Mouse (Mus musculus) hindbrain, embryonic 16.5 days (tissue): ENCODE results near the gene Vopp1. TPM values are rescaled to one million over a fixed set of nuclear protein-coding genes. Genes with fewer than 3 reads are reported as not detected.

Source experiments
- ATAC-seq: fragments of 200-750 bp; cut with Nextera tagmentation; 2 replicates; pipeline ENCODE4 v1.8.0; 2017; ENCODE audit warnings: moderate TSS enrichment, moderate library complexity
- H3K27ac ChIP-seq: fragments of 300-500 bp; sonication (generic); 2 replicates; pipeline ENCODE4 v1.5.1; 2014; ENCODE audit warnings: low read depth, mild to moderate bottlenecking, control low read depth, low read length, moderate library complexity
- H3K27me3 ChIP-seq: fragments of 300-500 bp; sonication (generic); replicated peaks from 2 replicates; pipeline ENCODE4 v1.6.1; 2014; ENCODE audit warnings: low read length; ENCODE audit not compliant: control insufficient read depth, insufficient read depth
- H3K36me3 ChIP-seq: fragments of 300-500 bp; sonication (generic); 2 replicates; pipeline ENCODE4 v1.6.1; 2014; ENCODE audit warnings: mild to moderate bottlenecking, low read length, moderate library complexity, mixed read lengths; ENCODE audit not compliant: control insufficient read depth, insufficient read depth
- H3K4me1 ChIP-seq: fragments of 300-500 bp; sonication (generic); 2 replicates; pipeline ENCODE4 v1.6.1; 2014; ENCODE audit warnings: low read depth, low read length; ENCODE audit not compliant: control insufficient read depth, insufficient read depth
- H3K4me2 ChIP-seq: fragments of 300-500 bp; sonication (generic); 2 replicates; pipeline ENCODE4 v1.6.1; 2014; ENCODE audit warnings: mild to moderate bottlenecking, low read length, control low read depth, moderate library complexity
- H3K4me3 ChIP-seq: fragments of 300-500 bp; sonication (generic); 2 replicates; pipeline ENCODE4 v1.5.1; 2014; ENCODE audit warnings: mild to moderate bottlenecking, low read length, control low read depth, moderate library complexity
- H3K9ac ChIP-seq: fragments of 300-500 bp; sonication (generic); 2 replicates; pipeline ENCODE4 v1.6.1; 2014; ENCODE audit warnings: low read depth, mild to moderate bottlenecking, control low read depth, low read length, moderate library complexity
- H3K9me3 ChIP-seq: fragments of 300-500 bp; sonication (generic); 2 replicates; pipeline ENCODE4 v1.6.1; 2014; ENCODE audit warnings: mild to moderate bottlenecking, low read length, moderate library complexity; ENCODE audit not compliant: control insufficient read depth
- WGBS: fragments of 180-500 bp; shearing (Covaris S2); extraction: QIAGEN DNeasy Blood & Tissue Kit; methylation state at CpG from one replicate; pipeline ENCODE4 v1.1.7; 2014; 5-methylcytosine and 5-hydroxymethylcytosine counted together
- polyA plus RNA-seq: library from polyadenylated mRNA; unstranded; fragments of >200 nt; fragmentation: Nextera tagmentation; extraction: Ambion mirVana; gene quantifications from 2 replicates; pipeline ENCODE4 v1.2.1, GENCODE M21; 2015

Vopp1 gene
- polyA plus RNA-seq, 1 experiment from 2014 or later: 218 TPM

DNA sequence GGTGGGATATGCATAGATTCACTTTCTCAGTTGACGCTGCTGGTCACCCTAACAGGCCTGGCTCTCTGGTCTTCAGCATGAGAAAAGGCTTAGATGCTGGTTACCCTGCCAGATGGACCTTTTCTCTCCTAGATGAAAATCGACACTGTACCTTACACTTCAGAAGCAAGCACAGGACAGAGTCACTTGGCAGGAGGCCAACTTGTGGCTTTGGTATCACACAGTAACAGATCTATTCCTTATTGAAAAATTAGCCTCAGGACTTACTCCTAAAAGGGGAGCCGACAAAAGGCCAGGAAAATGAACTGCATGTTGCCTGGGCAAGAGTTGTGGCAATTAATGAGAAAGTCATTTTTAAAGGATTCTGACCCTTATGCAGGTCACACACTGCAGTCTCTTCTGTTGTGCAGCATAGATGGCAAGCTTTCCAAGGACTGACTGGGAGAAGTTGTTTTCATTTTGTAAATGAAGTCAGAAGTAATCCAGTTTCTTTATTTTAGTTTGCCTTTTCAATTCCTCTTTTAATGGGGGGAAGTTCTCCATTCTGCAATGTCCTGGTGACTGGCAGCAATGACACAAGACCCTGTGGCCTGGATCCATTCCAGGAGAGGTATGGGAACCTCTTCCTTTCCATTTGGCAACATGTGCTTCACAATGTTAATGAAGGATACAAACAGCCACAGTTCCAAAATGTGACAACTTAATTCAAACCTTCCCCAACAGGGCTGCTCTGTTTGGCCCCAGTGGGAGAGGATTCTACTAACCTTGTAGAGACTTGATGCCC is 59.7 kb downstream of the Vopp1 start:
- Histone ChIP-seq H3K9me3 (no peaks in the 10 kb centered on the region), H3K4me2 (no peak overlapping the region), H3K4me1 (0 out of 2 replicates have a peak, but pooled peaks cover 3% of the 10 kb centered on the region), H3K9ac (no peak overlapping the region), H3K36me3 (peaks cover 6% of the 10 kb centered on the region; the same call in 1 of the 2 replicates), H3K4me3 (no peak overlapping the region), H3K27me3 (no peaks in the 10 kb centered on the region), H3K27ac (no peak overlapping the region)
- 51% methylated on average over 3 of the region's 3 CpGs for WGBS
- peak; percentile 58; the same call in 1 of the 2 replicates for ATAC-seq

DNA sequence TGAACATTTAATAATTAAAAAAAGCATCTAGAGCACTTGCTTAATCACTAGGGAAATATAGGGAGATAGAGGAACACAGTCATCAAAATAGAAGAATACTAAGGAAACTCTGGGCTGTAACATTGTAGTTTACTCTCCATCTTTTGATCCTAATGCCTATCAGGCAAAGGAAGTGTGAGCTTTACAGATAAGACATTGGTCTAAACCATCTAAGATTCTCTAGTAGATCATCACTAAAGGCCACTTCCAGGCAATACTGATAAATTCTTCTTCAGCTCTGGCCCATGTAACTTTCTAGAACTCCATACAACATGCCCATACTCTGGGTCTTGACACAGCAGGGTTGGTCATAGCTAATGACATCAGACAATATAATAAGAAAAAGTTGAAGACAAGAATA is 61.9 kb downstream of the Vopp1 start:
- H3K27me3 ChIP-seq: no peaks in the 10 kb centered on the region
- 0 out of 2 replicates have a peak, but pooled peaks cover 3% of the 10 kb centered on the region for H3K4me1 ChIP-seq
- no peak for ATAC-seq

DNA sequence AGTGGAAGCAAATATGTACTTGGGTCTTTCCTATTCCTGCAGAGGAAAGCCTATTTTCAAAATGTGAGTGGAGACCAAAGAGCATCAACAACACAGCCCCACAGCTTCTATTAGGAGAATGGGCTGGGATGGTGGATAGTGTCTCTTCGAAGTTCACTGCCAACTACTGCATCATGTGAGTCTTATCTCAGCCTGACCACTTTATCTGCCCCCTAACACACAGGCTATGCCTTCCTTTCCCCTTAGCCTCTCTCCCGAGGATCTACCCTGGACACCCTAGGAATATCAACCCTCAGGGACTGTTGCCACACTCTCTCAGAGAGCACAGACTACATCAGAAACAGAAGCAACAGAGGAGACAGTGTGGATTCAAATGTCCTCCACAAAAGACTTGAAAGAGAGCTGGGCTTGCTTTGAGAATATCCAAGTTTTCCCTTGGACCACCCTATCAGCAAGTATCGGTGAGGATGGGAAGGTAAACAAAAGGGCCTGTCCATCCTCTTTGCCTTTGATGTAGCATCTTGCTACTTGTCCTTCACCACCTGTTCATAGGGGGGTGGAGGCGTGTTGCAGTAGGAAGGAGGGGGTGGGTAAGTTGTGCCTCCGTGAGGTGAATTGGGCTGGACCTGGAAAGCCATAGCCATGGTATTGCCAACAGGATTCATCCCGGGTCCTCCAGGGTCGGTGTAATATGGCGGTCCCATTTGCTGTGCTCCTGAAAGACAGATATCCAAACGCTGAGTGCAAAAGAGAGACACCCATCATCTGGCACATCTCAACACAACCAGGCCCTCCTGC is 70.8 kb downstream of the Vopp1 start:
- no peak overlapping the region for H3K9ac ChIP-seq
- H3K4me2 ChIP-seq: no peak overlapping the region
- peaks cover 16% of the 10 kb centered on the region; the same call in 1 of the 2 replicates for H3K36me3 ChIP-seq
- 98% methylated on average over 9 of the region's 9 CpGs for WGBS
- no peak overlapping the region for H3K27ac ChIP-seq
- H3K27me3 ChIP-seq: no peaks in the 10 kb centered on the region
- H3K4me1 ChIP-seq: no peaks in the 10 kb centered on the region
- no peak for ATAC-seq
- H3K4me3 ChIP-seq: no peak overlapping the region
- H3K9me3 ChIP-seq: no peaks in the 10 kb centered on the region

More for the DNA sequence above, 61.9 kb downstream of the Vopp1 start:
- no peak overlapping the region for H3K4me2 ChIP-seq
- no peaks in the 10 kb centered on the region for H3K9me3 ChIP-seq
- H3K9ac ChIP-seq: no peak overlapping the region
- peaks cover 4% of the 10 kb centered on the region; the same call in 1 of the 2 replicates for H3K36me3 ChIP-seq
- no peak overlapping the region for H3K4me3 ChIP-seq
- H3K27ac ChIP-seq: no peak overlapping the region

DNA sequence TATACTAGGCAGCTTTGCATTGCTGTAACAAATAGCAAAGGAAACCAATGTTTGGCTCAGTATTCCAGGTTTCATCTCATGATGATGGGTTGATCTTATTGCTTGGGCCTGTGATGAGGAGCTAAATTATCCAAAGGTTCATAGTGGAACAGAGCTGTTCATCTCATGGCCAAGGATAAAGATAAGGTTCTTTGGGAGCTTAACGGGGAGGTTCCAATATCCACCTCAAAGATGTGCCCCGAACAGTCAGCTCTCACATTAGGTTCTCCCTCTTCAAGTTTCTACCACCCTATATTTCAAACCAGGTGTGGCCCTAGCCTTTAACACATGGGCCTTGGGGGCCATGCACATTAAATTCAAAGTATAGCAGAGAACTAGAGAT is 79.2 kb downstream of the Vopp1 start:
- H3K9ac ChIP-seq: no peak overlapping the region
- H3K9me3 ChIP-seq: no peaks in the 10 kb centered on the region
- no peak overlapping the region for H3K27ac ChIP-seq
- no peaks in the 10 kb centered on the region for H3K27me3 ChIP-seq
- H3K4me3 ChIP-seq: no peak overlapping the region
- ATAC-seq: no peak
- H3K4me2 ChIP-seq: no peak overlapping the region
- no peaks in the 10 kb centered on the region for H3K36me3 ChIP-seq
- 95% methylated on average over 2 of the region's 2 CpGs for WGBS
- no peaks in the 10 kb centered on the region for H3K4me1 ChIP-seq

DNA sequence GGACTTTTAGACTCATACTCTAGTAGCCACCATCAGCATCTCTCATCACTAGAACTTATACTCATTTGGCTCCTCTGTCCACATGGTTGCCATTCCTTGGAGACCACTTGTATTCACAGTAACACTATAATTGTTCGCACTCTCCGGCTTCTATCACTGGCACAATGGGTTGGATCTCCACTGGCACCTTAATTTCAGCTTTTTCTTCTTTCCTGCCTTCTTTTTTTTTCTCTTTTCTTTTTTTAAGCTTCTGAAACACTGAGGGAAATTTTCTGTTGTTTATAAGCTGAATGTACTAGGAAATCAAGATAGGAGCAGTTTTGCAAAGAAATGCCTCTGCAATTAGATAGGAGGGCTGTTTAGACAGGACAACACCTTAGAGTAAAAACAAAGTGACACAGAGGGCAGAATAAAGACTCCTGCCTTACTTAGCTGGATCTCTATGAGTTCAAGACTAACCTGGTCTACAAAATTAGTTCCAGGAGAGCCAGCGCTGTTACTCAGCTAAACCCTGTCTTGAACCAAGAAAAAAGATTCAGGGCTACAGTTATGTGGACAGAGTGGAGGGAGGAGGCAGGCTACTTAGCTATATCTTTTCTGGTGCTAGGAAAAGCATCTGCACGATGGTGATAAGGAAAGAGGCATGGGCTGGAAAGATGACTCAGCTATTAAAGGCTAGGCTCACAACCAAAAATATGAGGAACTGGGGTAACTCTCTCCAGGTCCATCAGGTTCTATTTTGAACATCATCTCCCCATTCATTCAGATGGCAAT is 79.8 kb downstream of the Vopp1 start:
- 94% methylated on average over 4 of the region's 4 CpGs for WGBS

DNA sequence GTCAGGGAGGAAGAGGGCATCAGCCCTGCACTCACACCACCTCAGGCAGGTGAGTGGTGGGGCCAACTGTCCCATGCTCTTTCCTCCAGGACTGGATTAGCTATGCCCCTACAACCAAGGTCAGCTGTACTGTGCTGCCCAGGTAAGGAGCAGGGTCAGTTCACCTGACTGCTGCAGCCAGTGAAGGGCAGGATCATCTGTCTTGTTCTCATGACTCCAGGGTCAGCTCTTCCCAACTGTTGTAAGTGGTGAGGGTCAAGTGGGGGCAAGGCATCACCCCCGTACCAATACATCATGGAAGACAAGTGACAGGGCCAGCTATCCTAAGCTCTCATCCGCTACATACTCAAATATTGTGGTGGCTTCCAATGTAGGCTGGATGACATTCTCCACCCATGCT is 80.8 kb downstream of the Vopp1 start:
- H3K4me2 ChIP-seq: no peak overlapping the region
- no peaks in the 10 kb centered on the region for H3K9me3 ChIP-seq
- no peak overlapping the region for H3K27ac ChIP-seq
- WGBS: 91% methylated on average over 2 of the region's 2 CpGs
- no peaks in the 10 kb centered on the region for H3K4me1 ChIP-seq
- H3K36me3 ChIP-seq: peaks cover 8% of the 10 kb centered on the region
- no peaks in the 10 kb centered on the region for H3K27me3 ChIP-seq
- H3K4me3 ChIP-seq: no peak overlapping the region
- no peak overlapping the region for H3K9ac ChIP-seq
- no peak for ATAC-seq

More for the DNA sequence above, 79.8 kb downstream of the Vopp1 start:
- no peaks in the 10 kb centered on the region for H3K4me1 ChIP-seq
- H3K9ac ChIP-seq: no peak overlapping the region
- no peak overlapping the region for H3K27ac ChIP-seq
- H3K4me2 ChIP-seq: no peak overlapping the region
- H3K4me3 ChIP-seq: no peak overlapping the region
- ATAC-seq: no peak
- H3K9me3 ChIP-seq: no peaks in the 10 kb centered on the region
- H3K27me3 ChIP-seq: no peaks in the 10 kb centered on the region
- H3K36me3 ChIP-seq: peaks cover 1% of the 10 kb centered on the region

DNA sequence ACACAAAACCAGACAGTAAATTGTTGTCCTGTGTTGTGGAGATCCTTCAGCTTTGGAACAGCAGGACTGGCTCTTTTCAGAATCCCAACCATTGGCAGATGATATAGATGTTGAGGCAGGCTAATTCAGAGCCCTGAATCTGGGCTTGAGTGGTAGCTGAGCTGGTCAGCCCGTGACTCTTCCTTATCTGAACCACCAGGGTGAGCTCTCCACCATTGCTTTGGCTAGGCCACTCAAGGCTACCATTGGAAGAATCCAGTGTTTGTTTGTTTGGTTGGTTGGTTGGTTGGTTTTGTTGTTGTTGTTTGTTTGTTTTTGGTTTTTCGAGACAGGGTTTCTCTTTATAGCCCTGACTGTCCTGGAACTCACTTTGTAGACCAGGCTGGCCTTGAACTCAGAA is 81.6 kb downstream of the Vopp1 start:
- H3K36me3 ChIP-seq: peaks cover 8% of the 10 kb centered on the region
- no peaks in the 10 kb centered on the region for H3K4me1 ChIP-seq
- H3K4me3 ChIP-seq: no peak overlapping the region
- no peak overlapping the region for H3K27ac ChIP-seq
- no peak overlapping the region for H3K4me2 ChIP-seq
- no peak for ATAC-seq
- H3K27me3 ChIP-seq: no peaks in the 10 kb centered on the region
- H3K9ac ChIP-seq: no peak overlapping the region
- no peaks in the 10 kb centered on the region for H3K9me3 ChIP-seq
- 88% methylated on average over 2 of the region's 2 CpGs for WGBS

DNA sequence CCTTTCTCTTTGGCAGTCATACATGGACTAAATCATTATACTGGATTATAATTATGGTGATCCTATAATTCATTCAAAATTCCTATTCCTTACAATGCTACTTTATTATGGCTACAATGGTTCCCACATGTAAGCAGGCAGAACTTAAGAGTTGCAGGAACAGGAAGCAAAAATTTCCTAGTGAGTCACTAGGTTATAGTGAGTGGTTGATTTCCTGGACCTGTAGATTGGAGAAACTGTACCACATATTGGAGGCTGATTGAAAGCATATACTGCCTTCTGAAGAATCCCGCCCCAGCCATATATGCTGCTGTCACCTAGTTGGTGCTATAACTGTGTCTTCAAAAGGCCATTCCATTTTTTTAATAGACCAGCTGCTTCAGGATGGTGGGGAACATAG is 82.2 kb downstream of the Vopp1 start:
- 95% methylated on average over 1 of the region's 1 CpGs for WGBS
- no peaks in the 10 kb centered on the region for H3K9me3 ChIP-seq
- H3K36me3 ChIP-seq: peaks cover 8% of the 10 kb centered on the region
- no peak overlapping the region for H3K27ac ChIP-seq
- no peak for ATAC-seq
- no peak overlapping the region for H3K9ac ChIP-seq
- H3K4me3 ChIP-seq: no peak overlapping the region
- H3K4me1 ChIP-seq: no peaks in the 10 kb centered on the region
- no peaks in the 10 kb centered on the region for H3K27me3 ChIP-seq
- H3K4me2 ChIP-seq: no peak overlapping the region

DNA sequence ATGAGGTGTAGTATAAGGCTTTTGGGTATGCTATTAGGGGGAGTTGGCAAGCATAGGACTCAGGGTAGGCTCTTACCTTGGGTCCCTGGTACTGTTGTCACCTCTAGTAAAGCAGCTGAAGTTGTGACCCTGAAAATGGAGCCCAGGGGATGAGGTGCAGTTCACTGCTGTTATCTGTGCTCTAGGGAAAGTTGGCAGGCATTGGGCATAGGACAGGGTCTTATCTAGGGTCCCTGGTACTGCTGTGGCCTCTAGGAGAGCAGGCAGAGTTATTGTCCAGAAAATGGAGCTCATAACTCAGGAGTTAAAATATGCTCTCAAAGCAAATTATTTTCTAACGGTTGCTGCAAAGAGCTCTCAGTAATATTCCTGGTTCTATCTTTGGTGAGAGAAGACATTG is 103.6 kb downstream of the Vopp1 start:
- Histone ChIP-seq H3K36me3 (peaks cover 4% of the 10 kb centered on the region; the same call in 1 of the 2 replicates), H3K27ac (no peak overlapping the region), H3K4me1 (no peaks in the 10 kb centered on the region), H3K4me3 (no peak overlapping the region), H3K9ac (no peak overlapping the region), H3K27me3 (no peaks in the 10 kb centered on the region), H3K9me3 (no peaks in the 10 kb centered on the region), H3K4me2 (no peak overlapping the region)
- no peak for ATAC-seq
- 87% methylated on average over 1 of the region's 1 CpGs for WGBS
